Mouse (Mus musculus): ENCODE results near the gene Racgap1. TPM values are rescaled to one million over a fixed set of nuclear protein-coding genes. Genes with fewer than 3 reads are reported as not detected.

The Racgap1 gene
- total RNA-seq, 2 experiments from 2014 or later = 46.4 to 47.3 TPM

DNA sequence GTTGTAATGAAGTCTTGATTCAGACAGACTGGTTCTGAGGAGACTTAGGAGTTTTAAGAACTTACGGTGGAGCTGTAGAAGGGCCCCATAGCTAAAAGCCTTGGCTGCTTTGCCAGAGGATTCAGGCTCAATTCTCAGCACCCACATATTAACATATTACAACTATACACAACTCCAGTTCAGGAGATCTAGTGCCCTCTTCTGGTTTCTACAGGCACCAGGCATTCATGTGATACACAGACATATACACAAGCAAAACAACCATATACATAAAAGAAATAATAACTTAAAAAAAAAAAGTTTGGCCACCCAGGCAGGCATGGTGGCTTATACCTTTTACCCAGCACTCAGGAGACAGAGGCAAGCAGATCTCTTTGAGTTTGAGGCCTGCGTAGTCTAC is 16.1 kb upstream of the Racgap1 start:
- ATAC-seq (replicated peaks; ENCODE audit: low FRiP score, poor library complexity, severe bottlenecking) = no peak

DNA sequence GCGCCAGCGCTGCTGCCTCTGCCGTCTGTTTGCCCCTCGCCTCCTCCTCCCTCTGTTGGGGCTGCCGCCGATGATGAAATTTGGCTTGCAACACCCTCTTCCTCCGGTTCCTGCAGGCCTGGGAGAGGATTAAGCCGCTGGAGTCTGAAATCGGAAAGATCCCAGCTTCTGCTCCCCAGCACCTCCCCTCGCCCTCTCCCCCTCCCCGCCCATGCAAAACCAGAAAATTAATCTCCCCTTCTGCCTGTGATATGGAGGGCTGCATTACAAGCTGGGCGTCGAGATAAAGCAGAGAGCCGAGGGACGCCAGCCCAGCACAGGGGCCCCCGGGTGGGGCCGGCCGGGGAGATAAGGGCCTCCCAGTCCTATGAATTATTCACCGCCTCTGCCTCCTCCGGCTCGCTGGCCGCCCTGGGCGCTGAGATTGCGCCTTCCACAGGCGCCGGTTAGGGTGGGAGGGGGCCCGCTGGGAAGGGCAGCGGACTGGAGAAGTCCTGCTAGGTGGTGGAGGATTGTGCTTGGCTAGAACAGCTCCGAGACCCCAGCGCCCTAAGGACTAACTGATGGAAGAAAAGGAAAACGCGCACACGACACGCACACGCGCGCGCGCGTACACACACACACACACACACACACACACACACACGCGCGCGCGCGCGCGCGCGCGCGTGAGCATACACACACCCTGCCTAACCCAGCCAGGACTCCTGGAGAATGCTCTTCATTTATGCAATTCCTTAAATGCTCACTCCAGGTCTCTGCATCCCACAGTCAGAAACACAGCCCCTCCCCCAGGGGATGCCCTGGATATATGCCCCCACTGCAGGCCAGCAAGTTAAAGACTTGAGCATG is 13.4 kb upstream of the Racgap1 start:
- ATAC-seq (replicated peaks; ENCODE audit: low FRiP score, poor library complexity, severe bottlenecking) = peak; percentile 56; the same call in 1 of the 2 replicates

DNA sequence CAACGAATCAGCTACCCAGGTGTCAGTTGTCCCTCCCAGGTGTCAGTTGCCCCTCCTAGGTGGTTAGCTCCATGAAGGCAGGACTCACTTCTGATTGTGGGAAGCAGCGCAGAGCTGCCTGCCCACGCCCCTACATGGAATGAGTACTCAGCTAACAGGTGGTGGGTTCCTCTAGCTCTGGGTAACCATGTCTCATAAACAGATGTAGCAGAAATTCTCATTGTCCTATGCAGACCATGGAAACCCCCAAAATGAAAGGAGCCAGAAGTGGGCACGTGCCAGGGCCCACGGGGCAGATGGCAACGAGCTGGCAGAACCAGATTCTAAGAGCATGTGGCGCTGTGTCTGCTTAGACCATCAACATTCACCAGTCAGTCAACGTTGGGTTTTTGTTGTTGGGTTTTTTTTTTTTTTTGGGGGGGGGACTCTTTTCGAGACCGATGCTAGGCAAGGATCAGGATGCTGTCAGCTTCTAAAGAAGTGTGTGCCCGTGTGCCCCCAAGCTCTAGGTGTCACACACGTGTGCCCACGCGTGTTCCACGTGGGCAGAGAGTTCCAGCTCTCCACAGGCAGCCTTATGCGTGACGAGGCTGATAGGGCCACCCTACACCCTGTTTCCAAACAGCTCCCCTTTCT is 12.6 kb upstream of the Racgap1 start:
- ATAC-seq (replicated peaks; ENCODE audit: low FRiP score, poor library complexity, severe bottlenecking) = no peak

DNA sequence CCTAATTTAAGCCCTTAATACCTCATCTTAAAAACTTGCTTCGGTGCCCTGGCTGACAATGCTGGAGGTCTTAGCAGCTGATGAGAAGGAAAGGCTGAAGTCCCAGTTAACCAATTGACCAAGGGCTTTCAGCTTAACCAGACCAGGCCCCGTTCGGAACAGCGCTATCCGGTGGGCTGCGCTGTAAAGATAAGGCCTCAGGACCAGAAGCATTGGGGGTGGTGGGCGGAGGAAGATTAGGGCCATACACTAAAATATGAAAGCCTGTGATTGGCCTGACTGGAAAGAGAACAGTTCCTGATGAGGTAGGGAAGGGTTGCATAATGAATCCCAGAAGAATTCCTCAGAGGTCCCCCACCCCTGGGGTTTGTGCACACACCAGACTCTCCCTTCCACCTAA is 10.9 kb upstream of the Racgap1 start:
- ATAC-seq (replicated peaks; ENCODE audit: low FRiP score, poor library complexity, severe bottlenecking) = no peak

DNA sequence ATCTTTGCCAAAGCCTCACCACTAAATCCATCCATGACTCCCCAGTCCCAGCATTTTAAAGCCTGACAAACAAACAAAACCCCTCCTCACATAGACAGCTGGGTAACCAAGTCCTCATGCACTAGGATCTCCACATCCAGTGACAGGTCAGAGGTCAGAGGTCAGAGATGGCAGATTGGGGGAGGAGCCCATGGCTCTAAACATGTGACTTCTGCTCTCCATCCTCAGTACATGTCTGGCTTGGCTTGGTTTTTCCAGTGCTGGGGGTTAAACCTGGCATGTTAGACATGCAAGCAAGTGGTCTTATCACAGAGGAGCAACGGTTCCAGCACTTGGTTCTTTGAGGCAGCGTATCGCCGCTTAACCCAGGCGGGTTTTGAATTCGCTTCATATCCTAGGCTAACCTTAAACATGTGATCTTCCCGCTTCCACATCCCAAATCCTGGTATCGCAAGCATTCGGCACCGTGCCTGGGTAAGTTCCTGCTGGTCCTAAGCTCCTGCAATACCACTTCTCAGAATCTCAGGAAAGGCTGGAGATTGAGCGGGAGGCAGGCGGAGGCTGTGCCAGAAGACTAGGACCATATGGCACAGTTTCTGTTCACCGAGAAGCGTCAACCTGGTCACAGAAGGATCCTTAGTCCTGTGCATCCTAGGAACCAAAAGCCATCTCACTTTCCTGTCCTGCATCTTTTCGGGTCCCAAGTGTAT is 9.8 kb upstream of the Racgap1 start:
- no peak for ATAC-seq (replicated peaks; ENCODE audit: low FRiP score, poor library complexity, severe bottlenecking)

DNA sequence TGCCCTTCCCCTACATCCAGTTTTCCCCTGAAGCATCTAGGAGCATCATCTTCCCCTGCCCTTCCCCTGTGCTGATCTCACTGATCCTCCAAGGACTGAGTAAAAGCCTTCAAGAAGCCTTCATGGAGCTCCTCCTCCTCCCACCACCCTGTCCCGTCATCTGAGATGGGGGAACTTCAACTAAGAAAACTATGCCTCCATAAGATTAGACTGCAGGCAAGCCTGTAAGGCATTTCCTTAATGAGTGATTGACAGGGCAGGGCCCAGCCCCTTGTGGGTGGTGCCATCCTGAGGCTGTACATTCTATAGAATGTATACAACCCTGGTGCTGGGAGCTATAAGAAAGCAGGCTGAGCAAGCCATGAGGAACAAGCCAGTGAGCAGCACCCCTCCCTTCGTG is 7.0 kb upstream of the Racgap1 start:
- ATAC-seq (replicated peaks; ENCODE audit: low FRiP score, poor library complexity, severe bottlenecking) = no peak

DNA sequence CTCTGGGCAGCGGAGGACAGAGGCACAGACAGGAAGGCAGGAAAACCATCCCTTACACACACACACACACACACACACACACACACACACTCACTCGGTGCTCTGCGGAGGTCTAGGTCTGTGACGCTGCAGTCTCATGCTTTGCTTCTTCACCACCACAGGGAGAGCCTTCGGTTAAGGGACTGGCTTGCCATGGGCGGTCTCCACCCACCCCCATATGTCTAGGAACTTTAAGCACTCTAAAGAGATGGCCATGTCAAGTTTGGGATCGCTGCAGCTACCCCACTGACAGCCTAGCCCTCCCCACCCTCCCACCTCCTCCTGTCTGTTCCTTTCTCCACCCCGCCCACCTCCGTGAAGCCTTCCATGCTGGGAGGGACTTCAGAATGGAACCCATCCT is 4.5 kb upstream of the Racgap1 start:
- ATAC-seq (replicated peaks; ENCODE audit: low FRiP score, poor library complexity, severe bottlenecking) = no peak

DNA sequence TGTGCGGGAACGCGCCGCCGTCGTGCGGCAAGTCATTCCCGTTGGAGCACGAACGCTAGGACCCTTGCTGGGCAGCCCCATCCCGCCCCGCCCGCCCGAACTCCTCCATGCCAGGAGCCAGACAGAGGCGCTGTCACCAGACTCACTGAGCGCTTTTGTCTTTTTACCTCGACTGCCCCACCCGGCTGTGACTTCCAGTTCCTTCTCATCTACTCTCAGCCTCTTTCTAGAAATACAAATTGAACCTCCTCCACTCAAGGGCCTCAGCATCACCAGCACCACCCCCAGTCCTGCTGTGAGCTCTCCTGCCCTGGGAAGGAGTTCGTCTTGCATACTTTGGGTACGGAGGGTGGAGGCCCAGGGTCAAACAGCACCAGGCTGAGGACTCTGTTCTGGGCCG is 2.4 kb upstream of the Racgap1 start:
- no peak for ATAC-seq (replicated peaks; ENCODE audit: low FRiP score, poor library complexity, severe bottlenecking)

DNA sequence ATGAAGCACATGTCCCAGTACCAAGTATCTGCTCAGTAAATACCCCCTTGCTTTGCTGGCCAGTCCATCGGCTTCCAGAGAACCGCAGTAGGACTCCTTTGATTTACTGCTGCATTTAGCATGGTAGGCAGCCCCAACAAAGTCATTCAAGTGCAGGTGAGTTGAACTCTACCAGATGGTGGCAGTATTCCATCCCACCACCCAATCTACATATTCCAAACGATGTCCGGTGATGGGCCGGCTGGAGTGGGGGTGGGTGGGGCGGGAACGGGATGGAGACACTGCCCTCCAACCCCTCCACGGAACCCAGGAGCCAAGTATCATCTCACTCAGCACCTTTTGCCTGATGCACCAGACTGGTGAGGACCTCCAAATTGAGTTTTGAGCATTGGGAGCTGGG is 1.8 kb upstream of the Racgap1 start:
- ATAC-seq (replicated peaks; ENCODE audit: low FRiP score, poor library complexity, severe bottlenecking) = no peak

DNA sequence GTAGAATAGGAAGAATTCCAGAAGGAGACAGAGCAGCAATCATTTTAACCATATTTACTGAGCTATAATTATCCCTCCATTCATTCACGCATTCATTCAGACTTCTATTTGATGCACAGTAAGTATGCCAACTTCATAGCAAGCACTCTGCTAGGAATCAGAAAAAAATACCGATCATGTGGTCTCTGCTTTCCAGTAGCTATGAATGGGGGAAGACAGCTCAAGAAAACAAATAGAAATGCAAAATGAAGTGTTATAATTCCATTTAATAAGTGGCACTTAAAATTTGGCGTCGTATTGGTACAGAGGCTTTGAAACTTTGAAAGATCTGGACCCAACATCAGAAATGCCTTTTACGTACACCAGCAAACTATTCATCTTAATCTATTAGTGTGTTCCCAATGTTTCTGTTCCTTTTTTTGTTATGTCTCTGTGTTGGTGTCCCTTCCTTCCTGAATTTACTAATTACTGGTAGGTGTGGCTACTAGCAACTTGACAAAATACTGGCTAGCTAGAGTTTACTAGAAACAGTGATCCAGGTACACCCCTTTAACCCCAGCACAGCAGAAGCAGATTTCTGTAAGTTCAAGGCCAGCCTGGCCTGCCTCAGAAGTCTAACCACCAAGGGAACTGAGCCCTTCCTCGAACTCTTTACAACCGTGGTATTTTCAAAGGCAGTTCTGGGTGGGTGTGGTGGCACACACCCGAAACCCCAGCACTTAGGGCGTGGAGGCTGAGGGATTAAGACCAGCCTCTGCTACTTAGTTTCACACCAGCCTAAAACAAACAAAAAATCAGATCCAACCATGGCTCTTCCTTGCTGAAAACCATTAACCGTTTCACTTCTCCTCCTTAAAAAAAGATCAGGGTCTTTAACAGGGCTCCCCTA is 772 bp upstream of the Racgap1 start:
- ATAC-seq (replicated peaks; ENCODE audit: low FRiP score, poor library complexity, severe bottlenecking) = peak; percentile 51; the same call in 1 of the 2 replicates

DNA sequence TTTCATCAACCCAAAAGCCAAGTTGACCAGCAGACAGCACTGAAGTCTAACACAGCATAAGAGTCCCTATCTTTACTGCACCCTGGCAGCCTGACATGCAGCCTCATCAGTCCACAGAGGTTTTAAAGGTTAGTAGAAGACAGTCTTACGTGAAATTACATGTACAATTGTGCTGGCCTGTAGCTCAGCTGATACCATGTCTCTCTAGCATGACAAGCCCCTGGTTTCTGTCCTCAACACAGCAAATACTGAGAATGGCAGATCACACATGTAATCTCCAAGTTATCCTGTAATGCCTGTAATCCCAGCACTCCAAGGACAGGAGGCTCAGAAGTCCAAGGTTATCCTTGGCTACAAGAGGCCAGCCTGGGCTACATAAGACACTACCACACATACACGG is 1.2 kb downstream of the Racgap1 start:
- peak; percentile 32 for ATAC-seq (replicated peaks; ENCODE audit: low FRiP score, poor library complexity, severe bottlenecking)

DNA sequence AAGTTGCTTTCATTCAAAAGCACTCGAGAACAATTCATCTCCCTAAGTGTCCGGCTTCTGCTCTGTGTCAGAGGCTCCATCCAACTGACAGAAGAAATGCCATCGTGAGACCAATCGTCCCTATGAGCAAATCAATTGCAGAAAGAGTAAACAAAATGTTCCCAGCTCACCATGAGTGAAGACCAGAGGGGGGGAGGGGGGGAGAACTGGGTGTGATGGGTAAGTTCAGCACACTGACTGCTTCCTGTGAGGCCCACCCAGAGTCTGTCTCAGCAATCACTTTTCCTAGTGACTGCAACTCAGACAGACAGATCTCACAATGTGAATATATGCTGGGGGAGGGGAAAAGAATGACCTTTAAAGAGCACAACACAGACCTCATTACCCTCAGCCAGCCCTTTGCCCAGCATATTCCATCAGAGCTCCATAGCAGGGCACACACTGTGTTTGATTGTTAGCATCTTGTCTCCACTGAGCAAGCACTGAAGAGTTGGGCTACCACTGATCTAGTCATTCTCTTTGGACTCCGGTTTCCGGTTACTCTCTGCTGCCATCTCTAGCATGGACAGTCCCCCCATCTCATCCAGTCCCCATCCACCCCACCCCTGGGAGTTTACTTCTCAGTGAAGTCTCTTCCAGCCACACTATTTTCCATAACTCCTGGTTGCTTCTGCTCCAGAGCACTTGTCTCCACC is 2.2 kb downstream of the Racgap1 start:
- no peak for ATAC-seq (replicated peaks; ENCODE audit: low FRiP score, poor library complexity, severe bottlenecking)

DNA sequence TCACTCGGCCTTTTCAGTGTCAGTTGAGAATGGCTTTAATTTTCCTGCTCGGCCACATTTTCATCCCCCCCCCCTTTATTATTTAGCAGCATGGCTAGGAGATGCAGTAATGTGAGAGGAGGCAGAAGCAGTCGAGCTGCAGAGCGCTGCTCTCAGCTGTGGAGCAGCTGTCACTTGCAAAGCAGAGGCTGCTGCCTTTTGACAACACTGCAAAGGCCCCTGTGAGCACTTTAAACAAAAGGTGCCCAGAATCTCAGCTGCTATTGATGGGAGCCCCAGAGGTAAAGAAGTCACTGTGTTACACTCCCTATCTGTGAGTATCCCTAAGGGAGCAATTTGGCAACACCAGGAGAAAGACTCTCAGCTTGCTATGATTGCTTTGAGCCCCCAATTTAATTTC is 3.1 kb downstream of the Racgap1 start:
- no peak for ATAC-seq (replicated peaks; ENCODE audit: low FRiP score, poor library complexity, severe bottlenecking)

DNA sequence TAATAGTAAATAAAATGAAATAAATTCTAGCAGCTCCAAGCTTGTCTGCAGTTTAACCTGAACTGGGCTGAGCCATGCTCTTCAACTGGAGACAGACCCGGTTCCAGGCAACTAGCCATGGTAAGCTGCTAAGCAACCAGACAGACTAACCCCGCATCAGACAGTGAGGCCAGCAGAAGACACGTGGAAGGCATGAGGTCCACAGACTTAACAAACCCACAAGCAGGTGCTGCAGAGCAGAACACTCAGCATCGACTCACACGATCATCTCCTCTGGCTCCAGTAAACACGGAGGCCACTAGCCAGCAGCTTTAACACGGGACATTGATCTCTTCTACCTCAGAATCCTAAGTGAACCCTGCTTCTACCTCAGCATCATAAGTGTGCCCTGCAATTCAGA is 6.7 kb downstream of the Racgap1 start:
- ATAC-seq (replicated peaks; ENCODE audit: low FRiP score, poor library complexity, severe bottlenecking) = no peak

DNA sequence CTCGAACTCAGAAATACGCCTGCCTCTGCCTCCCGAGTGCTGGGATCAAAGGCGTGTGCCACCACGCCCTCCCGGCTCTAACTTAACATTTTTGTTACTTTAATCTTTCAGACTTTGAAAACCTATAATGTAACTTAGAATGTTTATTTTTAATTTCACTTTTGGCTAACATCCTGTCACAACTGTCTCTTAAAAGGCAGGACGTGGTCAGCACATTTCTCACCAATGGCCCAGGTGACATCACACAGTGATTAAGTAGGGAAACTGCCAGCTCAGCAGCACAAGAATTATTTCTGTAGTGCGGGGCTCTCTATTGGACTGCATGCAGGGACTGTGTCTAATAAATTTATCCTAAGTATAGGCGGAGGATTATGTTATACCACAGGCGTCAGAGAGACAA is 7.6 kb downstream of the Racgap1 start:
- no peak for ATAC-seq (replicated peaks; ENCODE audit: low FRiP score, poor library complexity, severe bottlenecking)

DNA sequence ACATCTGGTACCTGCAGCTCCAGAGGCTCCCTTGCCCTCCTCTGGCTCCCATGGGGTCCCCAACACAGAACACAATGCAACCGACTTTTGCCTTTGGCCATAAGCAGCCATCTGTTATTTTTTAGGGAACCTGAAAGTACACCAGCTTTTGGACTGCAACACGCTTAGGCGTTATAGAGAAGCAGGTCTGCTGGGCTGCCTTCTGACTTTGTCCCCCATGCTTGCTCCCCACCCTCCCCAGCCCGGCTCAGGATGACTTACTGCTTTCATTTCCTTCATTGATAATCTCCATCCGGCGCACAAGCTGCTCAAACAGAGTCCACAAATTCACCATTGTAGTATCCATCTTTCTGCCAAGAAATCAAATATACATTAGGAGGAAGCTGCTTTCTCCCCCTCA is 8.8 kb downstream of the Racgap1 start:
- ATAC-seq (replicated peaks; ENCODE audit: low FRiP score, poor library complexity, severe bottlenecking) = no peak

DNA sequence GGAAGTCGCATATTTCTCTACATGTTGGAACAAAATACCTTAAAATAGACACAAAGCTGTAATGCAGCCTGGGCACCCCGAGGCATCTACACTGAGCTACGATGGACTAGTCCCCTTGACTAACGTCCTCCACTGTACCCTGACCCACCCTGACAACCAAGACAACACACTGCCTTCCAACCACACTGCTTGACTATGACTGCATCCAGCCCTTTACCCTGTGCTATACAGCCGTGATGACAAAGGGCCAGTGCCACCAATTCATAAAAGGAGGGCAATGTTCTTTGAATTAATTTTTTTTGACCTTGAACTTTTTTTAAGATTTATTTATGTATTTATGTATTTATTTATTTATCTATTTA is 13.4 kb downstream of the Racgap1 start:
- ATAC-seq (replicated peaks; ENCODE audit: low FRiP score, poor library complexity, severe bottlenecking) = no peak

DNA sequence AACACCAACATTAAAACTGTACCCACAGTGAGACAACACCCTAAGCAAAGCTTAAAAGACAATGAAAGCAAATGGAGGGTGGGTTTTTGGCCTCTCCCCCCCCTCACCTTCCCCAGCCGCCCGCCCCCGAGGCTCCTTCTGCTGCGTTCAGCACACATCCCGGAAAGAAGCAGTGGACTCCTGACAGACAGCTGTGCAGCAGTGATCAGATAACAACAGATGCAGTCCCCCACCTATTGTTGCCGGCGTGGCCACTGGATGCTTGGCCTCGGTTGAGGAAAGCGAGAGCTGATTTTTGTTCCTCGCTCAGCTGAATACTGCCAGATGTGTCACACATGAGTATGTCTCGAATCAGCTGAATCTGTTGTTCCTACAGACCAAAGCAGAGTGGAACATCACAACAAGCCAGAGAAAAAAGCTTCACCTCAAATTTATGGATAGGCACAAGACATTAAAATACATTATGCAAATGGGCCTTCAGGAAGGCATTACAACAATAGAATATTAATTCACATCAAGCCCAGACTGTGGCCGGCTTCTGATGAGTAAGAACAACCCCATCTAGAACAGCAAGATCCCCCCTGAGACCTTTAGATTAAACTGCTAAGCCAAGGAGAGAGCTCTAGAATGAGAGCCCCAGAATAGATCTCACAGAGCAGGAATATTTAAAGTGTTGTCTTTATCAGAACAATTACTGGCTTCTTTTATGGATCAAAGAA is 13.9 kb downstream of the Racgap1 start:
- no peak for ATAC-seq (replicated peaks; ENCODE audit: low FRiP score, poor library complexity, severe bottlenecking)

DNA sequence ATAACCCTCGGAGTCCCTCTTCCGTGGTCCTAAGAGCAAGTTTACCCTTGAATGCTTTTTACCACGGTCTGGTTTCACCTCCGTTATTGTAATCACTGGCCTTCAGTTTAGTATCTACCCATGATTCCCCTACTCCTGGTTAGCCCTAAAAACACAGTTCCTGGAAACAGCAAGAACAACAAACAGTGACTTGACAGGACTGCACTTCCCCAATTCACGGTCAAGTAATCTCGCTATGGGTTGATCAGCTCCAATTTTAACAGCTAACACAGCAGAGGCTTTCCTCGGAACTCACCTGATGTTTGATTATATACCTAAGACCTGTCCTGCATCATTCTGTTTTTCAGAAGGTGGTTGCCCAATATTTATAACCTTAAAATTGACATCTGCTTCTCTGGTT is 16.8 kb downstream of the Racgap1 start:
- ATAC-seq (replicated peaks; ENCODE audit: low FRiP score, poor library complexity, severe bottlenecking) = no peak

Measured in erythroblast, adult 5-6 weeks (primary cell).